Mouse (Mus musculus): ENCODE data around the gene Ybx2.

Ybx2 gene

GRCm38 (mm10) chr11:69921114-69922011 lies 14.2 kb upstream of the Ybx2 start, which contains the start of gene Eif5a:
Gene Eif5a, minus strand, starts transcription at chr11:69921958.
- no peak for TF ChIP-seq GATA4 (IDR thresholded peaks at IDR 0.05; ENCODE audit: insufficient replicate concordance, low read length)

- no peak for TF ChIP-seq GATA4 (IDR thresholded peaks at IDR 0.05; ENCODE audit: insufficient replicate concordance, low read length)
These were observed 13.4 kb upstream of the Ybx2 start for GRCm38 (mm10) chr11:69922012-69922756.

GRCm38 (mm10) chr11:69922796-69923195 lies 12.8 kb upstream of the Ybx2 start:
- no peak for TF ChIP-seq GATA4 (IDR thresholded peaks at IDR 0.05; ENCODE audit: insufficient replicate concordance, low read length)

- no peak for TF ChIP-seq GATA4 (IDR thresholded peaks at IDR 0.05; ENCODE audit: insufficient replicate concordance, low read length)
These were observed 8.1 kb upstream of the Ybx2 start for GRCm38 (mm10) chr11:69927501-69927900.

GRCm38 (mm10) chr11:69929712-69930111 lies 5.9 kb upstream of the Ybx2 start:
- TF ChIP-seq GATA4 (IDR thresholded peaks at IDR 0.05; ENCODE audit: insufficient replicate concordance, low read length) = no peak

- no peak for TF ChIP-seq GATA4 (IDR thresholded peaks at IDR 0.05; ENCODE audit: insufficient replicate concordance, low read length)
These were observed 4.5 kb upstream of the Ybx2 start for GRCm38 (mm10) chr11:69930967-69931537.

GRCm38 (mm10) chr11:69931769-69932168 lies 3.8 kb upstream of the Ybx2 start:
- no peak for TF ChIP-seq GATA4 (IDR thresholded peaks at IDR 0.05; ENCODE audit: insufficient replicate concordance, low read length)

GRCm38 (mm10) chr11:69932254-69932653 lies 3.3 kb upstream of the Ybx2 start:
- TF ChIP-seq GATA4 (IDR thresholded peaks at IDR 0.05; ENCODE audit: insufficient replicate concordance, low read length) = no peak

- no peak for TF ChIP-seq GATA4 (IDR thresholded peaks at IDR 0.05; ENCODE audit: insufficient replicate concordance, low read length)
These were observed 2.5 kb upstream of the Ybx2 start for GRCm38 (mm10) chr11:69933066-69933465.

GRCm38 (mm10) chr11:69934169-69934568 lies 1.4 kb upstream of the Ybx2 start:
- no peak for TF ChIP-seq GATA4 (IDR thresholded peaks at IDR 0.05; ENCODE audit: insufficient replicate concordance, low read length)

- TF ChIP-seq GATA4 (IDR thresholded peaks at IDR 0.05; ENCODE audit: insufficient replicate concordance, low read length) = no peak
These were observed 915 bp upstream of the Ybx2 start for GRCm38 (mm10) chr11:69934681-69935080.

- TF ChIP-seq GATA4 (IDR thresholded peaks at IDR 0.05; ENCODE audit: insufficient replicate concordance, low read length) = no peak
These were observed 560 bp downstream of the Ybx2 start for GRCm38 (mm10) chr11:69936156-69936555.

GRCm38 (mm10) chr11:69936714-69937347 lies 1.2 kb downstream of the Ybx2 start:
- TF ChIP-seq GATA4 (IDR thresholded peaks at IDR 0.05; ENCODE audit: insufficient replicate concordance, low read length) = no peak

GRCm38 (mm10) chr11:69937385-69937784 lies 1.8 kb downstream of the Ybx2 start:
- no peak for TF ChIP-seq GATA4 (IDR thresholded peaks at IDR 0.05; ENCODE audit: insufficient replicate concordance, low read length)

GRCm38 (mm10) chr11:69937834-69938233 lies 2.2 kb downstream of the Ybx2 start:
- no peak for TF ChIP-seq GATA4 (IDR thresholded peaks at IDR 0.05; ENCODE audit: insufficient replicate concordance, low read length)
